Mouse (Mus musculus) CD4-positive helper T cell, adult 2 months (primary cell): Measurements from ENCODE around the gene Srrt.

Experiments
- DNase-seq: peaks from one replicate; pipeline ENCODE4 v3.0.0-alpha.2; 2012; ENCODE audit warnings: low read depth, missing footprints, low spot score

The Srrt gene

DNA sequence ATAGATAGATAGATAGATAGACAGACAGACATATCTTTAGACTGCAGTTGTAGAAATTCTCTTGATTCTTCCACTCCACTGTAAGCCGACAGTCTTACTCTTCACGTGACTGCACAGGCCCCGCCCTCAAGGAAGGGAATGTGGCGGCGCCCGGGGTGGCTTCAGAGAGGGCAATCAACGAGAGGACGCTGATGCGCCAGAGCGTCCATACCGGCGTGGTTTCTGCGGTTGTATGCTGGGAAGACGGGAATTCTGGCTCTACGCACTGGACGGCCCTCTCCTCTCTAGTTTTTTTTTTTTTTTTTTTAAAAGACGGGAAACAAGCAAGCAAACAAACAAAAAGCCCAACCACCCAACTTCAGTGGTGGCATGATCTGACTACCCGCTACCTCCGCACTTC, 30.8 kb upstream of the Srrt start:
- peak; percentile 72 for DNase-seq

DNA sequence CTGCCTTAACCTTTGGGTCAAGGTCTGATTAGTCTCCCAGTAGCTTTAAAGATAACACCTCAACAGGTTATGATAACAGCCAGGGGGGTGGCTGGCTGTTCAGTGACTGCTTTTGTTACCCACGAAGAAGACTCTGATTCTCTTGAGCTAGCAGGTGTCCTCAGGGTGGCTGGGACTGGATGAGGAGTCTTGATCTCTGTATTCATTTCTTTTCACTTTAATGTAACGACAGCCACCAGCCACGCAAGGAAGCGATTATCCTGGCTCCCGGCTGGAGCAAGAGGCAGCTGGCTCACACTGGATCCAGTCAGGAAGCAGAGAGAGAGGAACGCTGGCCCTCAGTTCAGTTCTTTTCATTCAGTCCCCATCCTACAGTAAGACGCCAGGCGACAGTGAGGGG, 29.7 kb upstream of the Srrt start:
- no peak for DNase-seq

DNA sequence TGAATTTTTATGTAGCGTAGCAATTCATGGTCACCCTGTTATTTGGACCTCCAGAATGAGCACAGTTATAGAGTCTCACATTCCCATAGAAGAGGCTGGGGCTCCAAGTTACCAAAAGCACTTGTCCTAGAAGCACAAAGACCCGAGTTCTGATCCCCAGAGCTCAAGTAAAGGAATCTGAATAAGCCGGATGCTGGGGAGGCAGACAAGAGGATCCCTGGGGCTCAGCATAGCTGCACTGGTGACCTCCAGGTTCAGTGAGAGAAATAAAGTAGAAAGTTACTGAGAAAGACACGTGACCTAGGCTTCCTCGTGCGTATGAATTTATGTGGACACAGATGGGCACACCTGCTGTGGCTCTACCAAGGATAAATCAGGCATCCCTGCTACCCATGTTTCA, 27.6 kb upstream of the Srrt start:
- DNase-seq: no peak

DNA sequence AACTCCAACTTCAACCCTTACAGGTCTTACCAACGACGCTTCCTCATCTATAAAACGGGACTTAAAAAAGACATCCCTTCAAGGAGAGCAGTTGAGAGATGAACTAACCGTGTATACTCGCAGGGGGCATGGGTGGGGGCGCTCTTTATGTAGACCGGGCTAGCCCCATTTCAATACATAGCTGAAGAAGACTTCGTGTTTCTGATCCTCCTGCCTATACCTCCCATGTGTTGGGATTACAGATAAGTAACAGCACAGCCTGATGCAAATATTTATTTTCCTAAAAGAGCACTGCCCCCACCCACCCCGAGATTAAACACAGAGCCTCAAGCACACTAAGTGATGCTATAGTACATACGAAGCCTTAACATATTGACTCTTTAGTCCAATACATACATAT, 26.8 kb upstream of the Srrt start:
- DNase-seq: no peak

DNA sequence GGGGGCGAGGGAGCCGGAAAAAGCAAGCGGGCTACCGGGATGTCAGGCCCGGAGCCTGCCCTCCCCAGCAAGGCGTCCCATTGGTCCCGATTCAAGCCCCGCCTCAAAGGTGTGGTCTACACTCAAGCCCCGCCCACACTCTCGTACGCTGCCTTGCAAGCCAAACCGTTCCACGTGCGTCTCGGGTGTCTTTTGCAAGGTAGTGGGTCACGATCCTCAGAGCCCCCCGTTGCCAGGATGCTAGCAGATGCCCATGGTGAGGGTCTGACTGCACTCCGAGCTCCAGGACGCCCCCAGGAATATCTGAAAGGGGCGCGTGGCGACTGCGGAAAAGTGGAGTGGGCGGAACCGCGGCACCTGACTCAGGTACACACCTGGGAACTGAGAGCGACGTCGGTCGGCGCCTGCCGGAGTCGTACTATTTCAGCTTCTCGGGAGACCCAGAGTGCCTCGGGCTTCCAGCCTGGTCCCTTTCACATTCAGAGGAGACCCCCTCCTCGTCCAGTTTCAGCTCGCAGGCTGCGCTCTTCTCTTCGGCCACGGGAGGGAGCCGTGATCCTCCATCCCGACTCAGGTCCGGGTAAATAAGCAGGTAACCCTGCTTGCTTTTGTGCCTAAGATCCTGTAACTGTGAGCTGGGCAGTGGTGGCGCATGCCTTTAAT, 26.2 kb upstream of the Srrt start, which contains the start of gene Slc12a9:
Gene Slc12a9 (minus strand): TSS at position 86 of the 663 bp plus-strand sequence.
- DNase-seq: peak; percentile 93

DNA sequence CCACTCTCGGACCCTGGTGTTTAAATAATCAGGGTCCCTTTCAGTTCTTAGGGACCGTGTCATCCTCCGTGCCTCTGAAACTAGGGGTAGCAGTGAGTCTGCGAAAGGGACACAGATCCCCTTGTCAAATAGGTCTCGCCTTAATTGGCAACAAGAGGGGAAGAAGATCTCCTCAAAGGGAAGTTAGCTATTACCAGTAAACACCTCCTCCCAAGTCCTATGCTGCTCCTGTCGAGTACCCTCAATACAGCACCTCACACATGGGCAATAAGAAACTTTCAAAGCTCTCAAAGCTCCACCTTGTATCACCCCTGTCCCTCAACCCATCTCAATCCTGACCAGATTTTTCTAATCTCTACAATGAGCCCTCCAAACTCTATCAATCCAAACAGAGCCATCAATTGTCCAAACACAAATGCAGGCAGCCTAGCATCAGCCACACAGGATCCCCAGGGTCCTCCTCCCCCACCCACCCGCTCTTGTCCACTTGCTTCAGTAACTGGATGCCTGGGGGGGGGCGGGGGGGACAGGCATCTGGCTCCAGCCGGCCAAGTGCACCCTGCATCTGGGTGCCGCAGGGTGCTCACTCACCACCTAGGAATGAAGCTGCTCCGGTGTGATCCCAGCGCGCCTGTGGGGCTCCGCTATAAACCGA, 25.5 kb upstream of the Srrt start:
- no peak for DNase-seq

DNA sequence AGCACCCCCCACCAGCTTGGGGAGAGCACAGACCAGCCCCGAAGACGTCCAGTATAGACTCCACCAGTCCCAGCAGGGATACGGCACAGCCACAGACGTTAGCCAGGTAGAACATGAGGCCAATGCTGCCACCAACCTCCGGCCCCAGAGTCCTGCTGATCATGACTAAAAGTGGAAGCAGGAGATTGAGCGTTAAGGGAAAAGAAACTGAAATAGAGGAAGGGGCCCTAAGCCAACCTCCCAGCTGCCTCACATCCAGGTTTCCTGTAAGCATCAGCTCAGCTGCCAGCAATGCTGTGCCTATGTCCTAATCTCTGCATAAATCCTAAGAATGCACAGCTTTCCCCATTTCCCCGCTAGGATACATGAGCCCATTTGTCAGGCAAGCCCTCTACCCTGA, 23.4 kb upstream of the Srrt start:
- no peak for DNase-seq

DNA sequence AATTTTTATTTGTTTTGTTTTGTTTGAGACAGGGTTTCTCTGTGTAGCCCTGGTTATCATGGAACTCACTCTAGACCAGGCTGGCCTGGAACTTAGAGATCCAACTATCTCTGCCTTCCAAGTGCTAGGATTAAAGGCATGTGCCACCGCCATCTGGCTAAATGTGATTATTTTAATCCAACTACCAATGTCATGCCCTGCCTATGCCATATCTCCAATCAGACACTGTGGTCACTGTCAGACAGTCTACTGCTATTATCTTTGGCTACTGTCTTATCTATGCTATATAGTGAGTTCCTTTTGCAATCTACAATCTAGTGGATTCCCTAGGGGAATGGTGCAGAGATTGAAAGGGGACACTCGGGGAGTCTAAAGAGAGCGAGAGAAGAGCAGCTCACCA, 13.5 kb upstream of the Srrt start:
- no peak for DNase-seq

DNA sequence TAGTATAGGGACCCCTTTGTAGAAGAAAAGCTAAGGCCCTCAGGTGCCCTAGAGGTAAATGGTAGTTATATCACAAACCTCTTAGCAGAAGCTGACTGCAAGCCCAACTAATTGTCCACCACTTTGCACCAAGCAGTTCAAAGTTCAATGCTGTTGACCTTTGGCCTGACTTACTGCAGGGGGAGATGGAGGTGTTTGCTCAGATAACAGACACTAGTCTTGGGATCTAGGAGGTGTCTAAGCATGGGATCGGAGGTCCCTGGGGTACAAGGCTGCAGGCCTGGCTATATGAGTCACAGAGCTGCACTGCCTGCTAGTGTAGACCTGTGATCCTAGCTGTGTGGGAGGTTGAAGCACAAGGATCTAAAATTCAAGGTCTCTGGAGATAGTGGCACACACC, 11.1 kb upstream of the Srrt start:
- no peak for DNase-seq

DNA sequence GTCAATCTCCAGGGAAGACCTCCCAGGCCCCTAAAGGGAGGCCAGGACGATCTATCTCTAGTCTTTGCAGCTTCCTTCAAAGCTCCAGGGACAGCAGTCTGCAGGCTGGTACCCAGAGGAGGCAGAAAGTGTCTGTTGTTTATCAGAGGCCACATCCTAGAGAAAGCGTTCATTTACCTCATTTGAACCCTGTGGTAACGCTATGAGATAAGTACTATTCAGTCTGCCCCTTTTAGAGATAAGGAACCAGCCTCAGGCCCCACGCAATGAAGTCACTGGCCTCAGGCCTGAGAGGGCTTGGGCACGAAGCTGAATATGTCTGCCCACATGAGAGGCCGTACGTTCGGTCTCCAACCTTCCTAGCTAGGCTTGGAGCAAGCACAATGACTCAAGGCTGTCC, 9.9 kb upstream of the Srrt start:
- no peak for DNase-seq

DNA sequence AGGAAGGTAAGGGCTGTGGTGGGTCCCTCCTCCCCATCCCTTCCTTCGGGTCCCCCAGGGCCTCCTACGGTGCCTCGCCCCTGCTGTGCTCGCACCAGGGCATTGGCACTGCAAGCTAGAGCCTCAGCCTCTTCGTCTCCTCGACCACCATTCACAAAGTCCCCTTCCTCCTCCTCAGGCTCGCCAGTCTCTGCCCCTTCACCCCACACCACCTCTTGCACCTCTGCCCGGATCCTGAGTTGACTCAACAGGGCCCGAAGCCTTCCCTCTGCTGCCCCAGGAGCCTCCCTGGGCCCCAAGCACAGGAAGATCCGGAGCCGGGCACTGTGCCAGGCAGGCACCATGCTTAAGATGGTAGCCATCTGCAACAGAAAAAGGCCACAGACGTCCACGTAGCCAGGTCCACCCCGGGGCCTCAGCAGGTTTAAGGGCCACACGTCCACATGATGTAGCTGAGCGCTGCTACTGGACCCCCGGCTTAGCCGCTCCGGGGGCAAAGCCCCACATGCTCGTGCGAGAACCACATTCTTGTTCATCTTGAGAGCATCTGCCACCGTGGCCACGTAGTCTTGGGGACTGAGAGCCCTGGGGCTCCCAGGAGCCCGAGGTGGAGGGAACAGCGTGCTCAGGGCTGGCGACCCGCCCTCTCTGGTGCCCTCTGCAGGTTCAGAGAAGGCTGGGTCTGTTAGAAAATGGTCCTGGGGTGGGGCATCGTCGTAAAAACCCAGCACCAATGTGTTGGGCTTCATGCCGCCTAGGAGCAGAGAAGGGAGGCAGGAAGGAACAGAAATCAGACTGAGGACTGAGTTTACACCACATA, 7.8 kb upstream of the Srrt start:
- DNase-seq: peak; percentile 46

DNA sequence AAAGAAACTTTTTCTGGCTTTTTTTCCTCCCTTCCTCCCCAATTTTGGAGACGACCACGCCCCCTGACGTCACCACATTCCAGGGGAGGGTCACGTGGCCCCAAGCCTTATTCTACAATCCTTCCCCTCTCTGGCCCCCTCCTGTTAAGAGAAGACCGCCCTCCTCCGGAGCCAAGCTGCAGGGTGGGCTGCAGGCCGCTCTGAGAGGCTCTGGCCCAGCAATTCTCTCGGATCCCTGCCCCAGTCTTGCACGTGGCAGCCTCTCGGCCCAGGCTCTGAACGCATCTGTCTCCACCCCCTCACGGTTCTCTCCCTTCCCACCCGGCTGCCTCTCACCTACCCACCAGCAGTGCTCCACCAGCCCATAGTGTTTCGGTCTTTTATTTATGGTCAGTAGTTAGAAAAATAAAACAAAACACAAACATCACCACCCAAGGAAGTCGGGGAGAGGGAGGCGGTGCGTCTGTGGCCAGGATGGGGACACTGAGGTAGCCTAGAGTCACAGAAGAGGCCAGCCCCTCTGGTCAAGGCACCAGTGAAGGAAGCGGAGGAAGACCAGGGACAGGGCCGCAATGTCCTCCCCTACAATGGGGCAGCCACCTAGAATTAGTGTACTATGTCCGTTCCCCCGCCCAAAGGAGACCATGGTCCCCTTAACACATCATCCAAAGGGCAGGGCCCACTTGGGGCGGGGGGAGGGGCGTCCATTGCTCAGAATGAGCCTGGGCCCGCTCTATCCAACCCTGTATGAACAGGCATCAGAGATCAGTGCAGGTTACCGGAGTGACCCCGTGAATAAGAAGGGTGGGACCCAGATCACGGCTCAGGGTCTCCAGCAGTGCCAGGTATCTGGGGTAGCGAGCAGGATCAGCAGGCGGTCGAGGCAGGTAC, 7.0 kb upstream of the Srrt start, which contains the start of gene Trip6:
Gene Trip6 (minus strand): TSS at position 212 of the 891 bp plus-strand sequence.
- DNase-seq: no peak

DNA sequence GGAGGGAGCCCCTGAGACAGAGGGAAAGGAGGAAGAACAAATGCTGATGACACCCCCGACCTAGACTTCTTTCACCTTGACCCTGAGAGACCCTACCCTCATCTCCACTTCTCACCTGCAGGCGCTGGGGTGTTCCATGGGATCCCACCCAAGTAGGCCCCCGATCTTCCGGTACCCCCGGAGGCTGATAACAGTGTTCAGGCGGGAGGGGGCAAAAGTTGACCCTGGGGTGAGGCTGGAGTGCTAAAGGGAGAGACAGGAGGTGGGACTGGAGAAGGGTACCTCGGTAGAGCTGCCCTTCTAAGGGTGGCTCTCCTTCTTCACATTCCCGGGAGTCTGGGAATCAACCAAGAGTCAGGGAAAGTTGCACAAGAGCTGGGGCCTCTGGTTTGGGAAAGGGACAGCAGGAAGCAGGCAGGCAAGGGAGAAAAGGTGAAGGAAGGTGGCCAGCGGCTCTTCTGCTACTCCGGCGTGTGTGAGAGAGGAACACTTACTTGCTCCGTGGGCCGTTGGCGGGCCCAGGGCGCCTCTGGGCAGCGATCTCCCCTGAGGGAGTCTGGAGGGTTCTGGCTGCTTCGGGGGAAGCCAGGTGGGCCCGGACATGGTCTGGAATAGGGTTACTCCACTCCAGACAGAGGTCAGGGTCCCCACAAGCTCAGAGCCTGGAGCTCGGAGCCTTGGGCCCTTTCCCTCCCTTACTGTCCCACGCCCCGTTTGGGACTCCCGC, 6.2 kb upstream of the Srrt start:
- DNase-seq: no peak

DNA sequence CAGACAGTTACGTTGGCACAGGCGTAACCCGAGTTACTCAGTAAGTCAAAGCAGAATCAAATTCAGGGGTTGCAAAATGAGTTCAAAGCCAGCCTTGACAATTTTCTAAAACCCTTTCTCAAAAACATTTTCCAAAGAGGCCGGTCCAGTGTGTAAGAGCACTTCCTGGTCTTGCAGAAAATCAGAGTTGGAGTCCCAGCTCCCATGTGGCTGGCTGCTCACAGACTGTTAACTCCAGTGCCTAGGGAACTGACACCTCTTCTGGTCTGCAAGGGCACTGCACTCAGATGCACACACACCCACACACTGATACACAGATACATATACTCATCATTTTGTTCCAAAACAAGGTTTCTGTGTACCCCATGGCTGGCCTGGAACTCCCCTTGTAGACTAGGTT, 882 bp upstream of the Srrt start:
- no peak for DNase-seq

DNA sequence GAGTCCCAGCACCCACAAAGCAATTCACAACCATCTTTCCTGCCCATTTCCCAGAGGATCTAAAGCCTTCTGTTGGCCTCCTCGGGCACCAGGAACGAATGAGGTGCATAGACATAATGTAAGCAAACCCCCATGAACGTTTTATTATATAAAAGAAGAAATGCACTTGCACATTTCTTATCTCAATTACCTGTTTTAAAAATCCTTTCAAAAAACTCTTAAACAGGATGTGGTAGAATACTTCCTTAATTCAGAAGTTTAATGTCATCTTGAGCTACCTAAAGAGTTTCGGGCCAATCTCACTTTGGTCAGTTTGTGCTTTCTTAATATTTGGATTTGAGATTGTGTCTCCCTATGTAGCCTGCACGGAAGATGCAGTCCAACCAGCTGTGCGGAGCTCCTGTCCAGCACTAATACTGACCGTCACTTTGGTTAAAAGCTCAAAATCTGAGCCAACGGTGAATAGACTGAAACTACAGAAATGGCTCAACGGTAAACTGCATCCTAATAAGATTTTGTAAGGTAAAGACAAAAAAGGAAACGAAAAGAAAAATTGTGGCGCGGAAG, 952 bp downstream of the Srrt start:
- DNase-seq: peak; percentile 33

DNA sequence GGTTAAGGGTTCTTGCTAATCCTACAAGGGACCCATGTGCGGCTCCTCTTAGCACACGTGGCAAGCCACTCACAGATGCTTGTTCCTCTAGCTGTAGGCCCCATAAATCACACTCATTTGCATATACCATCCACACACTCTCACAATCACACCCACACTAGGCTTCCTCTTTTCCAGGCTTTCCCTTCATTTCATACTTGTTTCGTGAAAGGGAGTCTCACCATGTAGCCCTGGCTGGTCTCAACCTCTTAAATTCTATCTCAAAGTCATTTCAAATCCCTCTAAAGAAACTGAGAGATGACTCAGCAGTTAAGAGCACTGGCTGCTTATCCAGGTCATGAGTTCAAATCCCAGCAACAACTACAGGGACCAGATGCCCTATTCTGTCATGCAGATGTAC, 1.7 kb downstream of the Srrt start:
- DNase-seq: no peak

DNA sequence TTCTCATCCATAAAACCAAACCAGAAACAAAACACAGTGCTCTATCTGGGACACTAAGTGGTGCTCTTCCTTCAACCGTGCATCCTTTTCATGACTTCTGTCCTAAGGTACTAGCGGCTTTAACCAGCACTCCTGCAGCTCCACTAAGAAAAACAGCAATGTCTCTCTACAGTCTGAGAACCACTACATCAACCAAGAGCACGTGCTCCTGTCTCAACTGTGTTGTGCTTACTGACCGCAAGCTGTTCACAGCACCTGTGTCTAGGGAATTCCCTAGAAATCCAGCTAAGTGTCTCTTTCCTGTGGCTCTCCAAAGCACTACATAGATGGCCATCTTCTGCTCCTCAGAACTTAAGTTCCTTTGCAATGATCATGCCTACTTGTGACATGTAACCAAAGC, 2.7 kb downstream of the Srrt start:
- no peak for DNase-seq

DNA sequence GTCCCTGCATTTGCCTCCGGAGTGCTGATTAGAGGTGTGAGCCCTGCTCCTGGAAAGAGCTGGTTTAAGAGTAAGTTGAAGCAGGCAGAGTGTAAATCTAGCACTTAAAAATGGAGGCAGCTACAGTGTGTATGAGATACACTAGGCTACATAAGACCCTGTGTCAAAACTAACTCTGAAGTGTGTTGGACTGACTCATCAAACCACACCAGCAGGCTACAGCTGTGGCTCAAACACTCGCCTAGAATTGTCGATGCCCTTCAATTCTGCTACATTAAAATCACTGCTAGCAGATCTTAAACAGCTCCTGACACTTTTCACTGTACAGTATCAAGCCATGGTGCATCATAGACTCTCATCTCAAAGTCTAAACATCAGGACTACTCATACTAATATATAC, 3.3 kb downstream of the Srrt start:
- DNase-seq: no peak

DNA sequence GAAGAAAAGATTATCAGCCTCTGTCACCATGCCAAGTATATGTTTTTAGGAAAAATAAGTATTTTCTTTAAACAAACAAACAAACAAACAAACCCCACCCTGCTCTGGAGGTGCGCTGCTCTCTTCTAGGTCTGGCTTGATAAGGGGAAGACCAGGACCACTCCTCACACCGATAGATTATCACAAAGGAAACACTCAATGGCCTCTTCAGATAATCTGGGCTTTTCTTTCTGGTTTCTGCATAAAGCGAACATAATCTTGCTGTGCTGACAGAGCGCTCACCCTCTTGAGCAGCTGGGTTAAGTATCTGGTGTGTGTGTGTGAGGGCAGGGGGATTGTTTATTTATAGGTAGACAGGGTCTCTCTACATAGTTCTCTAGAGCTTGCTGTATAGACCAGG, 3.9 kb downstream of the Srrt start:
- DNase-seq: no peak

DNA sequence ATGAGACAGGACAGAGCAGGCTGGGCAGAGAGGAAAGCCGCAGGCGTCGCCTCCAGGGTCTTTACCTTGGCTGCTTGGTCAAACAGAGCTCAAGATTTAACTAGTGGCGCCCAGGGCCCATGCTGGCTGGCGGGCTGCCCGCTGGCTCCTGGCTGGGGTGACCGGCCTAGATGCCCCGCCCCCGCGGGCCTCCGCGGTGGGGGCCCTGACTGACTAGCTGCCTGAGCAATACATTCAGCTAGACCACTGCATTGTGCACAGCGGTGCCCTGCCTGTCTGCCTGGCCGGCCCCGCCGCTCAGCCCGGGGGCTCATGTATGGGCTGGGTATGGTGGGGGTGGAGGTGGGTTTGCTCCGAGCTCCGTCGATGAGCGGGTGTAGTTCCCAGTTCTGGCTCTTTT, 6.2 kb downstream of the Srrt start:
- no peak for DNase-seq

DNA sequence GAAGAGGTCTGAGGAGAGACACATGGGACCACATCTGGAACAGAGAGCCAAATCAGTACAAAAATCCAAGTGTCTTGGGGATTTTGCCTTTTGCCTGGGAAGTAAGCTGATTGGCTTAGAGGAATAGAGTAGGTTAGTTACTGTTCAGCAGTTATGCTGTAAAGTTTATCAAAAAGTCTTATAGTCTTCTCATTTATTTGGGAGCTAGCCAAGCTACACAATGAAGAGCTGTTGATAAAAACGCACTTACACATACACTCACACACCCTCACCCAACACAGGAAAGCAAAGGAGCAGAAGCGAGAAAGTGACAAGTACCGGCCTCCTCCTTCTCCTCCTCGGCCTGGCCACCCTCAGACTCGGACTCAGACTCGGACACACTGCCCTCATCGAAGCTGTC, 8.2 kb downstream of the Srrt start:
- DNase-seq: no peak
